Mouse (Mus musculus): ENCODE data around the gene Churc1. TPM values are rescaled to one million over a fixed set of nuclear protein-coding genes. Genes with fewer than 3 reads are reported as not detected.

Gene Churc1
- 20.3 and 20.9 TPM in 2 replicates for polyA plus RNA-seq (2012; rRNA removed)

GRCm38 (mm10) chr12:76765354-76765851 is at the start of gene Churc1, which contains the start of gene Fntb:
Churc1 (plus strand) TSS chr12:76765538.
Fntb (plus strand) TSS chr12:76765589.
- Histone ChIP-seq H3K27me3 (ENCODE audit: control insufficient read depth, insufficient read depth, low read length) (no peaks in the 10 kb centered on the region), H3K27ac (ENCODE audit: insufficient read depth, low read depth, low read length) (peak within 1 kb of the TSS; percentile 89), H3K4me1 (ENCODE audit: control insufficient read depth, insufficient read depth, insufficient read length, low read length) (peaks cover 6% of the 10 kb centered on the region; the same call in 1 of the 2 replicates), H3K4me3 (ENCODE audit: low read depth, low read length) (peak within 1 kb of the TSS; percentile 88), H3K36me3 (ENCODE audit: control insufficient read depth, insufficient read depth, low read length) (peaks cover 1% of the 10 kb centered on the region; the same call in 1 of the 2 replicates)
- WGBS = under 1% methylated on average over 31 of the region's 31 CpGs
- TF ChIP-seq CTCF (IDR thresholded peaks at IDR 0.05; ENCODE audit: extremely low read depth, insufficient read length, insufficient replicate concordance, low read depth, low read length) = no peak
- peak; percentile 74 for TF ChIP-seq POLR2A (IDR thresholded peaks at IDR 0.05; ENCODE audit: low read depth, low read length)

DNA sequence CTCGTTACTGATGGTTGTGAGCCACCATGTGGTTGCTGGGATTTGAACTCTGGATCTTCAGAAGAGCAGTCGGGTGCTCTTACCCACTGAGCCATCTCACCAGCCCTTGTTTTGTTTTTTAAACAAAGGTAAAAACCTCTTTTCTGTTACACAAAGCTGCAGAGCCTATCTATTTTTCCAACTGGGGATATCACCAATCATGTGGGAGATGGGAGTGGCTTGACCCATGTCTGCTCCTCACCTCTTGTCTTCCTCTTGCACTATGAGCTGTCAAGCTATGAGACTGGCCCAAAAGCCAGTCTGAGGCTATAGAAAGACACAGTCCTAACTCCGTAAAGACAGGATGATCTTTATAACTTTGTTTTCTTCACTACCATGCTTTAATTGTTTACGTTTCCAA is 47.0 kb upstream of the Churc1 start:
- Histone ChIP-seq H3K27me3 (ENCODE audit: control insufficient read depth, insufficient read depth, low read length) (no peaks in the 10 kb centered on the region), H3K4me3 (ENCODE audit: low read depth, low read length) (no peak overlapping the region), H3K27ac (ENCODE audit: insufficient read depth, low read depth, low read length) (no peak overlapping the region), H3K36me3 (ENCODE audit: control insufficient read depth, insufficient read depth, low read length) (no peaks in the 10 kb centered on the region), H3K4me1 (ENCODE audit: control insufficient read depth, insufficient read depth, insufficient read length, low read length) (no peaks in the 10 kb centered on the region)
- 75% methylated on average over 4 of the region's 4 CpGs for WGBS
- no peak for TF ChIP-seq POLR2A (IDR thresholded peaks at IDR 0.05; ENCODE audit: low read depth, low read length)
- TF ChIP-seq CTCF (IDR thresholded peaks at IDR 0.05; ENCODE audit: extremely low read depth, insufficient read length, insufficient replicate concordance, low read depth, low read length) = no peak

DNA sequence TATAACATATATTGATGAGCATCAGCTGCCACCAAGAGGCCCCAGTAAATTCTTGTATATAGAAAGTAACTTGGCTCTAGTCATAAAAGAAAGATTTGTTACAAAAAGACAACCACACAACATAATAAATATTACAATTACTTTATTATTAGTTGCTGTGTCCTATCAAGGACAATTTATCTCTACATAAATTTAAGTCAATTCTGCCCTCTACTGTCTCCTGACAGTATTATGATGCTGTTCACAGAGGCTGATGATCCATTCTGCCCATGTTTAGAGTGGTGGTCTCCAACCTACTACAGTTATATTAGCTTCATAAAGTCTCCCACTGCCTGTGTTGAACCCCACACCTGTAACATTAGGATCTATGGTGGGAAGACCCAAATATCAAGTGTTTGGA is 44.8 kb upstream of the Churc1 start:
- H3K27me3 ChIP-seq (ENCODE audit: control insufficient read depth, insufficient read depth, low read length) = no peaks in the 10 kb centered on the region
- H3K36me3 ChIP-seq (ENCODE audit: control insufficient read depth, insufficient read depth, low read length) = no peaks in the 10 kb centered on the region
- TF ChIP-seq CTCF (IDR thresholded peaks at IDR 0.05; ENCODE audit: extremely low read depth, insufficient read length, insufficient replicate concordance, low read depth, low read length) (no peak), POLR2A (IDR thresholded peaks at IDR 0.05; ENCODE audit: low read depth, low read length) (no peak)
- no peak overlapping the region for H3K27ac ChIP-seq (ENCODE audit: insufficient read depth, low read depth, low read length)
- H3K4me1 ChIP-seq (ENCODE audit: control insufficient read depth, insufficient read depth, insufficient read length, low read length) = no peaks in the 10 kb centered on the region
- no peak overlapping the region for H3K4me3 ChIP-seq (ENCODE audit: low read depth, low read length)

DNA sequence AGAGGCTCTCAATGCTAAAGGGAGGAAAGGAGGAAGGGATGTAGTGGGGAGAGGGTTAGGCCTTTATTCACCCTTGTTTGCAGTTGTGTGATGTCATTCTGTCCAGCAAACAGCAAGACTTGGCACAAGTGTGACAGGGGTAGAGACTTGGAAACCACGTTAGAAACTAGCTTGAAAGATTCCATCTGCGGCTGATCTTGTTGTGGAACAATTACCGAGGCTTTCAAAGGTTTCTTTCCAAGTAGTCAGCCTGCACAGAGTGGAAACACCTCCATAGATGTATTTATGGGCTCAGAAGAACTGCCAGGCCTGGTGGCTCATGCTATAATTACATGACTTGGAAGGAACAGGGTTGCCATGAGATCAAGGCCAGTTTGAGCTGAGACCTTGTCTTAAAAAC is 43.3 kb upstream of the Churc1 start:
- H3K4me3 ChIP-seq (ENCODE audit: low read depth, low read length) = no peak overlapping the region
- TF ChIP-seq CTCF (IDR thresholded peaks at IDR 0.05; ENCODE audit: extremely low read depth, insufficient read length, insufficient replicate concordance, low read depth, low read length) (no peak), POLR2A (IDR thresholded peaks at IDR 0.05; ENCODE audit: low read depth, low read length) (no peak)

GRCm38 (mm10) chr12:76727955-76728354 is 37.4 kb upstream of the Churc1 start:
- 83% methylated on average over 4 of the region's 4 CpGs for WGBS
- H3K27ac ChIP-seq (ENCODE audit: insufficient read depth, low read depth, low read length) = no peak overlapping the region
- no peaks in the 10 kb centered on the region for H3K36me3 ChIP-seq (ENCODE audit: control insufficient read depth, insufficient read depth, low read length)
- H3K4me3 ChIP-seq (ENCODE audit: low read depth, low read length) = no peak overlapping the region
- no peaks in the 10 kb centered on the region for H3K27me3 ChIP-seq (ENCODE audit: control insufficient read depth, insufficient read depth, low read length)
- no peaks in the 10 kb centered on the region for H3K4me1 ChIP-seq (ENCODE audit: control insufficient read depth, insufficient read depth, insufficient read length, low read length)
- no peak for TF ChIP-seq CTCF (IDR thresholded peaks at IDR 0.05; ENCODE audit: extremely low read depth, insufficient read length, insufficient replicate concordance, low read depth, low read length)
- no peak for TF ChIP-seq POLR2A (IDR thresholded peaks at IDR 0.05; ENCODE audit: low read depth, low read length)

More for the DNA sequence above, 43.3 kb upstream of the Churc1 start:
- no peaks in the 10 kb centered on the region for H3K27me3 ChIP-seq (ENCODE audit: control insufficient read depth, insufficient read depth, low read length)
- no peak overlapping the region for H3K27ac ChIP-seq (ENCODE audit: insufficient read depth, low read depth, low read length)
- H3K4me1 ChIP-seq (ENCODE audit: control insufficient read depth, insufficient read depth, insufficient read length, low read length) = no peaks in the 10 kb centered on the region
- H3K36me3 ChIP-seq (ENCODE audit: control insufficient read depth, insufficient read depth, low read length) = no peaks in the 10 kb centered on the region
- WGBS = 76% methylated on average over 3 of the region's 3 CpGs

DNA sequence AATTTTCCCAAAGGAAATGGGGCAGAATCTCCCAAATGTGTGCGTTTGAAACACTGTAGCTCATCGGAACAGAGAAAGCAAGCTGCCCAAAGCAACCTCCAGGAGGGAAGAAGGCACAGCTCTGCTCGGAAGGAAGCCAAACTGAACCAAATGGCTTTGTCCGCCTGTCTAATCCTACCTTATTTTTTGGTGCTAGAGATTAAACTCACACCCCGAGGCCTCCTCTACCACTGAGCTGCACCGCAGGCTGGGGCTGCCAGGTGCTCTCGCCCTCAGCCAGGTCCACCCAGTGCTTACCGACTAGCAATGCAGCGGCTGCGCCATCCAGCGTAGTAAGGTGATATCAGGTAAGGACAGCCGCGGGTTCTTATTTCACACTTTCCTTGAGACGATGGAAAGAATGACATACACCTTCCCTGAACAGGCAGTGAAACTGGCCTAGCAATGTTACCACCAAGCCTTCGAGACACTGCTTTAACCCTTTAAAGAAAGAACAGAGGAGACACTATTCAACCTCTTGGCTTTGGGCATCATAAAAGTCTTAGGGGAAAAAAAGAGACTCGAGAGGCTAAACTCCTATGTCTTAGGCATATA is 14.4 kb upstream of the Churc1 start:
- Histone ChIP-seq H3K36me3 (ENCODE audit: control insufficient read depth, insufficient read depth, low read length) (no peaks in the 10 kb centered on the region), H3K27me3 (ENCODE audit: control insufficient read depth, insufficient read depth, low read length) (no peaks in the 10 kb centered on the region), H3K27ac (ENCODE audit: insufficient read depth, low read depth, low read length) (no peak overlapping the region), H3K4me1 (ENCODE audit: control insufficient read depth, insufficient read depth, insufficient read length, low read length) (no peaks in the 10 kb centered on the region), H3K4me3 (ENCODE audit: low read depth, low read length) (no peak overlapping the region)
- no peak for TF ChIP-seq POLR2A (IDR thresholded peaks at IDR 0.05; ENCODE audit: low read depth, low read length)
- TF ChIP-seq CTCF (IDR thresholded peaks at IDR 0.05; ENCODE audit: extremely low read depth, insufficient read length, insufficient replicate concordance, low read depth, low read length) = no peak
- WGBS = 79% methylated on average over 16 of the region's 16 CpGs

DNA sequence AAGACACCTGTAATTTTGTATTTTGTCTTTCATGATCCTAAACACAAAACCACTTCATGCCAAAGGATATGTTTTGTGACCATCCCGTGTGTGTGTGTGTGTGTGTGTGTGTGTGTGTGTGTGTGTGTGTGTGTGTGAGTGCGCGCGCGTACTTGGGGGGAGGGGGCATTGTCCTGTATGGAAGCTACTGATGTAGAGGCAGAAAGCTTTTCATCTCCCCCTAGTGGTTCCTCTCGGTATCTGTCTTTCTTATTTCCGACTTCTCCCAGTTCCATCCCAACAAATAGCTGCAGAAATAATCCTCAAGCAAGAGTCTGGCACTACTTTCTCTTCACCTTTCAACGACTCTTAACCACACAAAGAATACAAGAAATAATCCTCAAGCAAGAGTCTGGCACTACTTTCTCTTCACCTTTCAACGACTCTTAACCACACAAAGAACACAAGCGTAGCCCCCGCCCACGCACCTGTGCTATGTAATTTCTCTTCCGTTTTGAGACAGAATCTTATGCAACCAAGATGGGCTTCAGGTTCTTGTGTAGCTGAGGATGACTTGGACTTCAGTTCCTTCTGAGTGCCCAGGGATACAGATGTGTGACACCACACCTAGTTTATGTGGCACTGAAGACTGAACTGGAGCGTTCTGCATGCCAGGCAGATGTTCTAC is 12.6 kb upstream of the Churc1 start:
- no peaks in the 10 kb centered on the region for H3K36me3 ChIP-seq (ENCODE audit: control insufficient read depth, insufficient read depth, low read length)
- H3K27ac ChIP-seq (ENCODE audit: insufficient read depth, low read depth, low read length) = no peak overlapping the region
- no peak overlapping the region for H3K4me3 ChIP-seq (ENCODE audit: low read depth, low read length)
- WGBS = 40% methylated on average over 14 of the region's 14 CpGs
- no peaks in the 10 kb centered on the region for H3K27me3 ChIP-seq (ENCODE audit: control insufficient read depth, insufficient read depth, low read length)
- H3K4me1 ChIP-seq (ENCODE audit: control insufficient read depth, insufficient read depth, insufficient read length, low read length) = no peaks in the 10 kb centered on the region
- TF ChIP-seq POLR2A (IDR thresholded peaks at IDR 0.05; ENCODE audit: low read depth, low read length) (no peak), CTCF (IDR thresholded peaks at IDR 0.05; ENCODE audit: extremely low read depth, insufficient read length, insufficient replicate concordance, low read depth, low read length) (peak; percentile 20; the same call in 1 of the 2 replicates)

All from small intestine, adult 2 months (tissue).